In the genomic region with DNA sequence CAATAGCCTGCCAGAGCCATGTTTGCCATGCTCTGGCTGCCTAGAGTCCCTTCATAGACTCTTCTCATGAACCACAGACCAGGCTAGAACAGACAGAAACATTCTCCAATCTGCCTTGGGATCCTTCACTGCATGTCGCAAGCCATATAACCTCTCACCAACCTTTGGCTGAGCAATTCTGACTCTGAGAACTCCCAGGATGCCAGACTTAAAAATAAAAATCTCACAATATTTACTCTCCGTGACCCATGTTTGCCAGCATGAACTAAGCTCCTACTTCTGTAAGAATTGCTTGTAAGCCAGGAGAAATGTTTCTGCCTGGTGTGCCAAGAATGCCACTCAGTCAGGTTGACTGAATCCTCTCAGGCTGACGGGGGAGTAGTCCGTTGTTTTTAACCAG, we compare ENCODE assay signal across 22 mouse cellular contexts.
A peak's percentile ranks its signal among the peaks of the same experiment; 100 is the strongest.
DNase-seq lines count a peak whose midpoint lies in the region; ATAC-seq and TF ChIP-seq lines count a peak whose summit lies in the region.
"Had no signal": no experiment of that assay in that cellular context is flagged by ENCODE, and none has a peak within 500 bp of the region (broad histone marks: within the 10 kb centered on the region; RNA-seq: fewer than 3 reads in every experiment).

No protein-coding gene starts in this region.

- no peak overlapping the region for H3K27ac ChIP-seq in kidney, adult 2 months (ENCODE audit: insufficient read depth, low read depth, low read length)
- no peak overlapping the region for H3K27ac ChIP-seq in lung, postnatal 0 days (ENCODE audit: low read length)
- H3K27ac ChIP-seq: embryonic facial prominence, embryonic 15.5 days; hindbrain, embryonic 10.5 days; hindbrain, postnatal 0 days; left cerebral cortex, adult 2 months; midbrain, embryonic 12.5 days; stomach, postnatal 0 days had no signal

- no peak for TF ChIP-seq CTCF in kidney, adult 2 months (conservative IDR thresholded peaks at IDR 0.05; ENCODE audit: insufficient read depth, insufficient read length, low read depth, low read length)
- no peak for TF ChIP-seq CTCF in lung, adult 2 months (IDR thresholded peaks at IDR 0.05; ENCODE audit: insufficient read depth, low read length)
- TF ChIP-seq CTCF in lung, postnatal 0 days (IDR thresholded peaks at IDR 0.05) = no peak

- 52% methylated on average over 4 of the region's 4 CpGs for WGBS in kidney, adult 2 months
- WGBS in lung, adult 2 months = 48% methylated on average over 4 of the region's 4 CpGs
- WGBS in lung, postnatal 0 days = 49% methylated on average over 4 of the region's 4 CpGs

- peak; percentile 49 for DNase-seq in kidney, adult 2 months
- no peak for DNase-seq in kidney, postnatal 4 days
- peak; percentile 42 to 54 for DNase-seq in lung, adult 18-20 months
- DNase-seq in lung, adult 2 months = no peak
- peak; percentile 37 for DNase-seq in lung, postnatal 0 days (ENCODE audit: low spot score)
- peak; percentile 2 for DNase-seq in skeletal muscle tissue, adult 2 months (ENCODE audit: low read depth, low spot score)
- DNase-seq: cerebellum, adult 8-10 months; heart, postnatal 10 days; layer of hippocampus, adult 9-11 months; thymus, adult 2 months; thymus, postnatal 4 days had no signal

- TF ChIP-seq POLR2A in kidney, adult 2 months (IDR thresholded peaks at IDR 0.05; ENCODE audit: low read depth, low read length) = no peak
- TF ChIP-seq POLR2A in lung, adult 2 months (IDR thresholded peaks at IDR 0.05; ENCODE audit: borderline replicate concordance, extremely low read depth, low read depth, low read length) = no peak

- no peaks in the 10 kb centered on the region for H3K9me3 ChIP-seq in lung, postnatal 0 days (ENCODE audit: low read length)
- H3K9me3 ChIP-seq: embryonic facial prominence, embryonic 15.5 days; hindbrain, embryonic 10.5 days; midbrain, embryonic 12.5 days had no signal

- TF ChIP-seq EP300 in lung, postnatal 0 days (IDR thresholded peaks at IDR 0.05) = no peak; the same call in 1 of the 2 replicates

- no peak overlapping the region for H3K9ac ChIP-seq in lung, postnatal 0 days (replicated peaks; ENCODE audit: low read depth)
- H3K9ac ChIP-seq: embryonic facial prominence, embryonic 15.5 days; midbrain, embryonic 12.5 days had no signal

- no peaks in the 10 kb centered on the region for H3K27me3 ChIP-seq in kidney, adult 2 months (replicated peaks; ENCODE audit: control insufficient read depth, insufficient read depth, low read length)
- no peaks in the 10 kb centered on the region for H3K27me3 ChIP-seq in lung, postnatal 0 days (replicated peaks; ENCODE audit: insufficient read depth, low read length)
- H3K27me3 ChIP-seq: embryonic facial prominence, embryonic 15.5 days; midbrain, embryonic 12.5 days had no signal

- H3K4me1 ChIP-seq in kidney, adult 2 months (ENCODE audit: control insufficient read depth, insufficient read depth, low read length) = no peaks in the 10 kb centered on the region
- H3K4me1 ChIP-seq in lung, adult 2 months (ENCODE audit: control insufficient read depth, insufficient read depth, low read length) = peaks cover 4% of the 10 kb centered on the region; the same call in 1 of the 2 replicates
- H3K4me1 ChIP-seq in lung, postnatal 0 days (ENCODE audit: insufficient read depth, low read depth, low read length) = peaks cover 2% of the 10 kb centered on the region; the same call in 1 of the 2 replicates
- H3K4me1 ChIP-seq: embryonic facial prominence, embryonic 15.5 days; hindbrain, embryonic 10.5 days; midbrain, embryonic 12.5 days had no signal

- peak; percentile 28; the same call in 1 of the 2 replicates for ATAC-seq in lung, postnatal 0 days
- no peak for ATAC-seq in megakaryocyte progenitor cell, adult 5-6 weeks (replicated peaks; ENCODE audit: poor library complexity)
- ATAC-seq: activated CD4-positive, CD25-positive, alpha-beta regulatory T cell, adult 4 months; forebrain, embryonic 14.5 days; hindbrain, postnatal 0 days; intestine, embryonic 16.5 days had no signal

- no peaks in the 10 kb centered on the region for H3K36me3 ChIP-seq in kidney, adult 2 months (ENCODE audit: control insufficient read depth, insufficient read depth, low read length)
- H3K36me3 ChIP-seq in lung, postnatal 0 days (ENCODE audit: insufficient read depth, low read length) = no peaks in the 10 kb centered on the region
- H3K36me3 ChIP-seq: embryonic facial prominence, embryonic 15.5 days; hindbrain, embryonic 10.5 days had no signal

- H3K4me2 ChIP-seq in lung, postnatal 0 days (replicated peaks; ENCODE audit: low read depth, low read length) = no peak overlapping the region
- H3K4me2 ChIP-seq: embryonic facial prominence, embryonic 15.5 days; heart, embryonic 11.5 days; midbrain, embryonic 12.5 days had no signal

- H3K4me3 ChIP-seq in kidney, adult 2 months (ENCODE audit: insufficient read depth, low read depth, low read length) = no peak overlapping the region
- no peak overlapping the region for H3K4me3 ChIP-seq in lung, adult 2 months (replicated peaks; ENCODE audit: extremely low read depth, low read depth, low read length)
- no peak overlapping the region for H3K4me3 ChIP-seq in lung, postnatal 0 days (ENCODE audit: low read depth, low read length)
- H3K4me3 ChIP-seq: embryonic facial prominence, embryonic 15.5 days; hindbrain, embryonic 10.5 days; left cerebral cortex, adult 2 months; midbrain, embryonic 12.5 days had no signal

Comparison
In these comparisons a context has a peak if more than half of its experiments do, and no peak if none do; other contexts are left out.
1. DNase-seq: peak in kidney, adult 2 months (single experiment), lung, adult 18-20 months (2 of 2), lung, postnatal 0 days (single experiment) and skeletal muscle tissue, adult 2 months (single experiment); none in kidney, postnatal 4 days (0 of 2) and lung, adult 2 months (single experiment).